Mouse (Mus musculus): Measurements from ENCODE around the gene Ctbs.

The Ctbs gene

DNA sequence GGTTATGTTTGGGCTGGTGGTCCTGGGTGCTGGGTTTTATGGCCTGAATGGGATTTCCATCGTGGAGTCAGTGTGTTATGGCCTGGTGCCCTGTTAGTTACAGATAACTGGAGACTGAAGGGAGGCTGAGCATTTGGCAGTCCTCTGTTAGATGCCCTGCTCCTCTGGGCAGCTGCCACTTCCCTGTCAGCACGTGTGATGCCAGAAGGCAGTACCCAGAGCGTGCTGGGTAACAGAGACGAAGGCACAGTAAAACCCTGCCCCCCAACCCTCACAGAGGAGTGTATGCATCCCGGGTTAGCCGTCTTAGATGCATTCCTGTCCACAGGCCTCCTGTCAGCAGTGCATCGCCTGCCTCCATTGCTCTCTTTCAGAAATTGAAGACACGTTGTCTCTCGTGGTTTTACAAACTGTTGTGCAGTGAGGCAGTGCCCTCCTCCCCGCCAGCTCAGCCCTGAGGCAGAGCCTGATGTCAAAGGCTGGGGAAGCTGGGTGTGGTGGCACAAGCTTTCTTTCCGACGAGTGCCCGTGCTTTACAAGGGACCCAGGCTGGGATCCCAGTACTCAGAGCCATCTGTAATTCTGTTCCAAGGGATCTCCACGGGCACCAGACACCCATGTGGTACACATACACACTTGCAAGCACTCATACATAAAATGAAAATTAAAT is 15.8 kb upstream of the Ctbs start:
- DNase-seq (ENCODE audit: low spot score in 2 of 2): no peak

DNA sequence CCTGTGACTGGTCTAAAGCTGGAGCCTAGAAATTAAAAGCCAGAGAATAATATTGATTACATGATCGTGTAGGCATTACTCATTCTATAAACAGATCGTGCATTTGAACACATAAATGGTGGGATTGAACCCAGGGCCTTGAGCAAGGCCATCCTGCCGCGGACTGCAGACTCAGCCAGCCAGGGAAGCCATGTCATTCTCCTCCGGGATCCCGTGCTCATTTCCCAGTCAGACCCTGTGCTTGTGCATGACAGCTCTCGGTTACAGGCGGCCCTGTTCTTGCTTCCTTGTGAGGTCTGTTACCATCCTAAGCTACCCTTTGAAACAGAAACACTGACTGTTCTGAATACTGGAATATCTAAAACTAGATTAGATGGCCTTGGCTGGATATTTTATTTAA is 14.9 kb upstream of the Ctbs start:
- DNase-seq (ENCODE audit: low spot score in 2 of 2): no peak

DNA sequence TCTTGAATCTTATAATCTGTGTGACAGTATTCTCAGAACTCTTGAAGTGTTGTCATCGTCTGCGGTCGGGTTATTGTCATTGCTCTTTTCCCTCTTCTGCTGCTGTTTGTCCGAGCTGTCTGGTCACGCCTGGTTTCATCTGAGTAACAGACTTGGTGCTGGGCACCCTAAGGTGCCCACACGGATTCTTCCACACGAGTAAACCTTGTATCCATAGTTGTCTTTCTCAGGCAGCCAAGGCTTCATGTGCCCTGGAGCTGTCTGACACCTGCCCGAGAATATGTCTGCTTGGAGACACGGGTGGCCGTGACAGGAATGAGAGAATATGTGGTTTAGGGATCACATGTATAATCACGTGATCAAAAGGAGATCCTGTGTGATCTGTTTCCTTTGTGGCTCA is 14.1 kb upstream of the Ctbs start:
- DNase-seq (ENCODE audit: low spot score in 2 of 2): no peak

DNA sequence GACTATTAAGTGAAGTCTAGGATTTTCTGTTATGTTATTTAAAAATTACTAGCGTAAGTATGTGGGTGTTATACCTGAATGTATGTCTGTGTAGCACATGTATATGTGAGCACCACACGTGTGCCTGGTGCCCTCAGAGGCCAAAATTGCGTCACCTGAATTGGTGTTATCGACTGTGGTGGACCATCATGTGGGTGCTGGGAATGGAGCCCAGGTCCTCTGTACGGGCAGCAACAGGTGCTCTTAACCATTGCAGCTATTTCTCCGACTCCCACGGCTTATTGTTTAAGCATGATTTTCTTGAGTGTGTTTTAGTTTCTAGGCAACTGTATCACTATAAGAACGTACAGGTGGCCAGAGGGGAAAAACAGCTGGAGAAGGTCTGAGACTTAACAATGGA is 13.5 kb upstream of the Ctbs start:
- no peak for DNase-seq (ENCODE audit: low spot score in 2 of 2)

DNA sequence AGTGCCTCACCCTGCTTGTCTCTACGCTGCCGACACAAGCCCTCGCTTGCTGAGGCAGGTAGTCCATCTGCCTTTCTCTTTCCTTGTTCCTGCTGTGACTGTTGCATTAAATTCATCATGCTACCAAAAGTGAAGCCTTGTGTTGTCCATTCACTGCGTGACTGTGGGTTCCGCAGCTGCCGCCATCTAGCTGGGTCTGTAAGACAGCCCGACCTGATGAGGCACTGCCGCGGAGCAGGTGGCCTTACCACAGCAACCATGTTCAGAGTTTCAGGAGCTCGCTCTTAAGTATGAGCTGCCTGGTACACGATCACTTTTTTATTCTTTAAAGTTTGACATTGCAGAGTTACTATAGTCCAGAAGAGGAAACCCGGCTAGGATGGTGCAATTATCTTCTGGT is 9.6 kb upstream of the Ctbs start:
- no peak for DNase-seq (ENCODE audit: low spot score in 2 of 2)

DNA sequence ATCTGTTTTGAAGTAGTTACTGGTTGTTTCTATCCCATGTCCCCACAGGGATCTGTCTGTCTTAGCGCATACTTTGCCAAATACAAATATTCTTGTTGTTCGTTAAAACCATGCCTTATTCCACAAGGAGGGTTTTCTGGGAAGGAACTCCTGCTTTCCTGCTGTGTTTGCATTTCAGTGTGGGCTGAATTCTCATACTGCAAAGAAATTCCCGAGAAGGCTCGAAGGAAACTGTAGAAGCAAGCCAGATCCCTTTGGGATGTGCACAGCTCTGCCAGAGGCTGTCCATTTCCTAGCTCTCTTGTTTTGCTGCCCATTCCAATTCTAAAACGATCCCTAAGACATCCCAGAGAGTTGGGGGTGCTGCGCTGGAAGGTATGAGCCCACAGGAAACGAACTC is 9.2 kb upstream of the Ctbs start:
- no peak for DNase-seq (ENCODE audit: low spot score in 2 of 2)

DNA sequence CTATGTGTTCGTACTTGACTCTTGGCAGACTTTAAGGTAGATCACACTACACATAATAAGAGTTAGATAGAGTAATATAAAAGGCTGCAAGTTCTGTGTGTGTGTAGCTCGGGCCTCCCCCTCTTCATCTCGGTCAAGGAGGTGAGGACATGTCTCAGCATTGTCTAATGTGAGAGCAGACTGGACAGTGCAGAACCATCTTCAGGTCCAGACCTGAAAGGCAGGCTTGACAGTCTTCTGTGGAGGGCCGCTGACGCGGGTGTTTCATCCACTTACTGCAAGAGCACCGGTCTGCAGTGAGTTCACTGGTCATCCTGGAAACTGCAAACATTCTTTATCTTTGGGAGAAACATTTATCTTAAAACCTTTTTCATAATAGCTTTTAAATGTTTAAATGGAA is 7.1 kb upstream of the Ctbs start:
- DNase-seq (ENCODE audit: low spot score in 2 of 2): no peak

DNA sequence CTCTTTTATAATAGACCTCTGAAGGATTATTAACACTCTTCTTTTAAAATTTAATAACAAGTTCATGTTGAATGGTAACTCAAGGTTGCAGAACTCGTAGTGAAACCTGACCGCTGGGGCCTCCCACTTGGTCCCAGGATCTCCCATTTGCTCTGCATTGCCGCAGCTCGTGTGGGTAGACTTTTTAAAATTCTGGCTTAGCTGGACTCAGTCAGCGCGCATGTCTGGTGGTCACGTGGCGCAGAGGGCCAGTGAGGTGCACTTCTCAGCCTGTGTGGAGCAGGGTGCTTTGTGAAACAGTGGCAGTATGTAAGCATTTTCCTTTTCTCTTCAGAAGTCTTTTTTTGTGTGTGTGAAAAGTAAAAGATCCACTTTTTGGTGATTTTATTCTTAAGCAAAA is 6.7 kb upstream of the Ctbs start:
- no peak for DNase-seq (ENCODE audit: low spot score in 2 of 2)

DNA sequence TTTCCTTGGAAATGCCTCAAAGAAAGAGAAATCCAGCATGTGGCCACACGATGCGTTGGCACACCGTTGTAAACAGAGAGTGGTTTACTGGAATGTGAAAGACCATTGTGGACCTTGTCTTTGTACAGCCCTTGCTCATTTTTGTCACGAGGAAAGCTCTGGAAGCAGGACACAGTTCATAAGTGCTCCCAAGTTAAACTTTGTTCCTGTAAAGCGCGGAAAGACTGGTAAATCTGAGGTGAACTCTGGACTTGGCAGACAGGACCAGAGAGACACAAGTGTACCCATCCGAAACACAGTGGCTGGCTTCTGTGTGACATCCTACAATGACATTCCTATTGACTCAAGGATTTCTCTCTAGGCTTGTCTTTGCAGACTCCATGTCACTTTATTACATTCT is 6.2 kb upstream of the Ctbs start:
- no peak for DNase-seq (ENCODE audit: low spot score in 2 of 2)

DNA sequence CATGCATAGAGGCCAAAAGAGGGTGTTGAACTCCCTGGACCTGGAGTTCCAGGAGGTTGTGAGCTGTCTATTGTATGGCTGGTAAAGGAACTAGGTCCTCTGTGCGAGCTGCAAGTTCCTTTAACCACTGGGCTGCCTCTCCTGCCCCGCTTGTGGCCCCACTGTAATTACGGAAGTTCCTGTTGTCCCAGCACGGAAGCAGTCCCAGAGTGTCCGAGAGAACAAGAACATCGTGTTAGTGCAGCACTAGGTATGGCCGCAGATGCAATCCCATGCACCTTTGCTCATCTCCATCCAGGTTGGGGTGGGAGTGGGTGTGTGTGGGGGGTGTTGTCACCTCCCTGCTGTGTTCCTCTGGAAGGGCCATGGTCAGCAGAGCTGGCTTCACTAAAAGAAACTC is 4.7 kb upstream of the Ctbs start:
- no peak for DNase-seq (ENCODE audit: low spot score in 2 of 2)

DNA sequence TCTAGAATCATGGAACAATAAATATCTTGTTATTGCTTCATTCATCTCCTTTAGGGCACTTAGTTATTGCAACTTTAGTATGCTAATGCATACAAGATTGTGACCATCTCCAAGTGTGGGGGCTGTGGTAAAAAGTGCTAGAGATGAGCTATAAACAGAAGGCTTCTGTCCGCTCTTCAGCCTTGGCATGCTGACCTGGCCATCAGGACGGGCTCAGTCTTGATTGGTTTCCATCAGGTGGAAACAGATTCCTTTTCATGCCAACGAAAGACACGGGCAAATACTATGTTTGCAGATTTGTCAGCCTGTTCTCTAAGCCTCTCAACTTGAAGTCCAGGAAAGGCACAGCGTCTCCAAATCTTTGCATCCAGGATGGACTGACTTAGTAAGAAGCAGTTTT is 2.4 kb upstream of the Ctbs start:
- no peak for DNase-seq (ENCODE audit: low spot score in 2 of 2)

DNA sequence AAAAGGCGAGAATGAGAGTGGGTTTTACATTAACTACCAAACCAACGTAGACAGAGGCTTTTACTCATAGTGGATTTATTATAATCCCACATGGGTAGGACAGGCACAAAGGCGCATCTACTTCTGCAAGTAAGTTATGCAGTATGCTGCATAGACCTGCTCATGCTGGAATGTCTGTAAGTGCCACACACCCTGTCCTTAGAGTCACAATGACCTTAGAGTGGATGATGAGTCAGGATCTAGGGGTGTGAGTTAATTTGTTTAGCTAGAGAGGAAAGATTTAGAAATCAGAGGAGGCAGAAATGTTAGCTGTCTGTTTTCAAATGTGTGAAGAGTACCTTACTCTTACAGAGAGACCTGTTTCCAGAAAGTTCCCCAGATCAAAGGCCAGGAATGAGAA is 2.0 kb upstream of the Ctbs start:
- no peak for DNase-seq (ENCODE audit: low spot score in 2 of 2)

DNA sequence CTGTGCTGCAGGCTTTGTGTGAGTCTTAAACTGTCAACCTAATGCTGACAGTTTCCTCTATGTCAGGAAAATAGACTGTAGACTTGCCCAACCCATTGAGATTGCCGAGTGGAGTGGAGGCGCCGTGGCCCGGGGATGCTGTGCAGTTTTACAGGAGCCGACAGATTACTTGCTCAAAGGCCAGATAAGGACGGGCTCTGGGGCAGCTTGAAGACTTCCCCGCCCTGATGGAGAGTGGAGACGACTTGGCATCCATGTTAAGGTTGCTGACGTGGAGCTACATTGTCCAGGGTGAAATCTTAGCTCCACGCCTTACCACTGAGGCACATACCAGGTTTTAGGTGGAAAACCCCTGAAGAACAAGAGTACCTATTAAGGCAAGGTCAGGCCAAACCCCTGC is 1.2 kb upstream of the Ctbs start:
- no peak for DNase-seq (ENCODE audit: low spot score in 2 of 2)

DNA sequence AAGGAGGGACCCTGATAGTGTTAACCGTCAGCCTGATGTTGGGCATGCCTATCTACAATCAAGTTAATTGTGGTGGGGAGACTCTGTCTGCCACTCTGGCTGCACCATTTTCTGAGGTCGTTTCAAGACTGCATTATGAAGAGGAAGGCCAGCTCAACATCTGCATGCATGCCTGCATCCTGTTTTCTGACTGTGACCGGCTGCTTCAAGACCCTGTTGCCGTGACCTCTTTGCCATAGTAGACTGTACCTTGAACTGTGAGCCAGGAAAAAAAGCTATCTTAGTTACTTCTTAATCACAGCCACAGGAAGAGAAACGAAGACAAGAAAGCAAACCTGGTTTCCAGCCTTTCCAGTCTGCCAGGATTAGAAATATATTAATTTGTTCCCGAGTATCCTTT is 626 bp upstream of the Ctbs start:
- DNase-seq (ENCODE audit: low spot score in 2 of 2): no peak

DNA sequence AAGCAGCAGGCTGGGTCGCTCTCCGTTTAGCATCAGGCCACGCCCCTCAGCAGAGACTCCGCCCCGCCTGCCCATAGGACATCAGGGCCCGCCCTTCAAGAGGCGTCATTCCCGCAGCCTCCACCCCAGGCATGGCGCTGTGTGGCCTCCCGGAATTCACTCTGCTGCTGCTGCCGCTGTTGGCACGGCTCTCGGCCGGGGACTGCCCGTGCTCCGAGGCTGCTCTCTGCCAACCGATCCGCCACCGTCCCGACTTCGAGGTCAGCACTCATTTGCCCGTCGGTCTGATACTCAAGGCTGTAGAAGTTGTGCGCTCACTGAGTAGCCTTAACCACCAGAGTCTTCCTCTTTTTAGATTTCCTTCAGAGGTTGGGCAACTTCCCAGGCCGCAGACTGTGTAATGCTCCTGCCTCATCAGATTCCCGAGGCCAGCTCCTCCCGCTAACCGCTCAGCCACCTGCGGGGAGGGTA is 811 bp downstream of the Ctbs start:
- peak; percentile 82 for DNase-seq (ENCODE audit: low spot score in 2 of 2)

DNA sequence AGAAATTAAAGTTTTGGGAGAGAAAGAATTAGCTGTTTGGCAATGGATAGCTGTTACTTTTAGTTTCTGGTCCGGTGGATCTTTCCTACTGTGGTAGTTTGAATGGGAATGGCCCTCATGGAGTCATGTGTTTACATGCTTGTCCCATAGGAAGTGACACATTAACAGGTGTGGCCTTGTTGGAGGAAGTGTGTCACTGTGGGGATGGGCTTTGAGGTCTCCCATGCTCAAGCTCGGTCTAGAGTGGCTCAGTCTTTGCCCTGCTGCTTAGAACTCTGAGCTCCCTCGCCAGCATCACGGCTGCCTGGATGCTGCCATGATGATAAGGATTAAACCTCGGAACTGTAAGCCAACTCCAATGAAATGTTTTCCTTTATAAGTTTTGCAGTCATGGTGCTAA is 1.8 kb downstream of the Ctbs start:
- no peak for DNase-seq (ENCODE audit: low spot score in 2 of 2)

DNA sequence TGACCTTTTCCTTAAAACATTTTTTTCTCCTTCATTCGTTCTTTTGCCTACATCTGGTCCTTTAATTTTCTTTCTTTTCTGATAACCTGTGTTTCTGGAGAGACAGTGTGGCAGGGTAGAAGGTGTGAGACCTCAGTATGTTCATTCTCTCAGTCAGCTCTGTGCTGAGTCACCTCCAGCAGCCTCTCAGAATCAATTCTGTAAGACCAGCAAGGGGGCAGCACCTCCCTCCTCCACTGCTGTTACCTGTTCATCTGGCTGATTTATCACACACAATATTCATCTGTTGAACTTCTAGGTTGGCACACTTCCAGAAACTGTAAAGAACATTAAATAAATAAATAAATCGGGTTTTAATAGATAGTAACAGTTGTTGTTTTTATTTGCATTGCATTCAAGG is 13.3 kb downstream of the Ctbs start:
- no peak for DNase-seq (ENCODE audit: low spot score in 2 of 2)

DNA sequence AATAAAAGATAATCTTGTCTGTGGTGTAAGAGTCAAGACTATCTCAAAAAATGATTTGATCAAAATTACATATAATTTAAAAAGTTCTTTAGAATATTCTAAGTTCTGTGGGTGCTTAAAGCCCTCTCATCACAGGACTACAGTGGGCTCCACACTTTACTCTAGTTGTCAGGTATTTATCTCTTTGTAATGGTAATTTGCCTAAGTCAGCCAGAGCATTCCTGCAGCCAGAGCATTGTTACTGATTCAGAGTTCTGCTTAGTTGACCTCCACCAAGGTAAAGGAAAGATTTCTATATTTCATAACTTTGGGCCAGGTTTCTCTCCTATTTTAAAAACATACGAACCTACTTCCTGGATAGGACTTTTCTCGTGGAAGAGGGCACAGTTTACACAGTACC is 19.6 kb downstream of the Ctbs start:
- DNase-seq (ENCODE audit: low spot score in 2 of 2): no peak

DNA sequence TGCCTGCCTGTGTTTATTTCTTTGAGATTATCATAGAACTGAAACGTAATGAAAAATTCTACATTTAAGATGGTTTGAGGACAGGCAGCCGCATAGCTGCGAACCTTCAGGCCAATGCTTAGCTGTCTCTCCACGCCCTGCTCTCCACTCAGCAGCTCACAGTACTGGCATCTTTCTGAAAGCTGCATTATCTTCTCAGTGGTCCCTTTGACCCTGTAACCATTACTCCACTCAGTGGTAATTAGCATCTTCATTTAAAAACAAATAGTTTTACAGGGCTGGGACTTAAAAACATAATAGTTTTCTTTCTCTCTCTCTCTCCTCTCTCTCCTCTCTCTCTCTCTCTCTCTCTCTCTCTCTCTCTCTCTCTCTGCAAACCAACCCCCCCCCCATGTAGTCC is 23.1 kb downstream of the Ctbs start:
- no peak for DNase-seq (ENCODE audit: low spot score in 2 of 2)

DNA sequence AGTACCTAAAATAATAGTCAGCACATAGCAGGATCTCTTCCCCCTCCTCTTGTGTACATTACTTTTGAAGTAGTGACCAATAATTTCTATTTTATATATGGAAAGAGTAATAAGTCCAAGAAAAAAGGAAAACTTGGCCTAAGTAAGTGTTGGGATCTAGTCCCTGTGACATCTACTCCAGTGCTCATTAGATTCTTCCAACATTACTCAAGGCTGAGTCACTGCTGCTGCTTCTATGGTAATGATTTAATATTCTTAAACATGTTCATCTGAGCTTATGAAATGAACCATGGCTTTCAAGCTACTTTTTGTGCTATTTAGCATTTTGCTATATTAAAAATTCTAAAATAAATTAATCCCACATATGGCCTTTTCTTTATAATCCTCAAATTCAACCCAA is 24.1 kb downstream of the Ctbs start:
- no peak for DNase-seq (ENCODE audit: low spot score in 2 of 2)

DNA sequence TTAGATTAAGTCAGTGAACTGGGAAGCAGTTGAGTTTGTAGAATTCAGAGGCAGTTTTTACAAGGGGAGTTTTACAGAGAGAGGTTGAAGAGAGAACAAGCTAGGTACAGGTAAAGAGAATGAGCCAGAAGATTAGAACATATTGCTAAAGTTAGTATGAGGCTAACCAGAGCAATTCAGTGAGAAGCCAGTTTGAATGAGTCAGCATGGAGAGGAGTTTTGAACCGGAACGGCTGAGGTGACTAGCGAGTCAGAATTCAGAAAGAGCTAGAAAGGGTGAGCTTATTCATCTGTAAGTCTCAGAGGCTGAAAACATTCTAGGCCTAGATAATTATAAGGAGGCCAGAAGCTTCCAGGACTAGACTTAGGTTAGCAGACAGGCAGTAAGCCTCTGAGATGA is 24.8 kb downstream of the Ctbs start:
- DNase-seq (ENCODE audit: low spot score in 2 of 2): no peak

DNA sequence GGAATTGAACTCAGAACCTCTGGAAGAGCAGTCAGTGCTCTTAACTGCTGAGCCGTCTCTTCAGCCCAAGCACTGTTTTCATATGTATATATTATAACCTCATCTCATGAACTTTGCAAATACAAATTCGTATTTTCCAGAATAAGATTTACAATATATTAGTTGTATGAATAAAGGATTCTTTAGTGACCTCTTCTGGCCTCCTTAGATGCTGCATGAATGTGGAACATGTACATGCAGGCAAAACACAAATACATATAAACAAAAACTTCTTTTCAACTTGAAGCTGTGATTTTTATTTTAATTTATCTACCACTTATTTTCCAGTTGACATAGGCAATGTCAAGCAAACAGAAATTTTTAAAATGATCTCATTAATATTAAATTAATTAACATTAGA is 32.4 kb downstream of the Ctbs start:
- no peak for DNase-seq (ENCODE audit: low spot score in 2 of 2)

DNA sequence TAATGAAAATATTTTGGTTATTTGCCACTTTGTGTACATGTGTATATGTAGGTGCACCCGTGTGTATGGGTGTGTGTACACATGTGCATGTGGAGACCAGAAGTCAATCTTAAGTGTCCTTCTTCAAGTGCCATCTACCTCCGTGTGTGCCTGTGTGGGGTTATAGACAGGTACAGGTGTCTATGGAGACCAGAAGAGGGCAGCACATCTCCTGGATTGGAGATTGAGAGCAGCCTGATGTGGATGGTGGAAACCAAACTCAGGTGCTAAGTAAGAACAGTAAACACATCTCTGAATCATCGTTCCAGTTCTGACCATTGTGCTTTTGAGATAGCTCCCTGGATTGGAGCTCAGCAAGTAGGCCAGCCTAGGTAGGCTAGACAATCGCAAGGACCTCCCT is 36.9 kb downstream of the Ctbs start:
- DNase-seq (ENCODE audit: low spot score in 2 of 2): no peak

DNA sequence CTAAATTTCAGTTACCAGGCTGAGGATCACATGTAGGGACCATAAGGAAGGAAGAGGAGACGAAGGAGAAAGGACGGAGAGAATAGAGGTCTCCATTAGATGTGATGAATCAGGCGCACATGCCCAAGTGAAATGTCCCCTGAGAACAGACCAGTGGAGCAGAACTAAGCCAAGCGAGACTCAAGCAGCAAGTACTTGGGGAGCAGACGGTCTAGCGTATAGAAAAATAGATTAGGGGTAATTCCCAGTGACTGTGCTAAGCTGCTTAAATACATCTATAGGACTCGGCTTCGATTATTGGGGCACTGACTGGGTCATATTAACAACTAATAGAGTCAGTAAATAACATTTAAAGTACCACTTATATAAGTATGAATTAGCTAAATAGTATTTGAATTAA is 45.3 kb downstream of the Ctbs start:
- no peak for DNase-seq (ENCODE audit: low spot score in 2 of 2)

DNA sequence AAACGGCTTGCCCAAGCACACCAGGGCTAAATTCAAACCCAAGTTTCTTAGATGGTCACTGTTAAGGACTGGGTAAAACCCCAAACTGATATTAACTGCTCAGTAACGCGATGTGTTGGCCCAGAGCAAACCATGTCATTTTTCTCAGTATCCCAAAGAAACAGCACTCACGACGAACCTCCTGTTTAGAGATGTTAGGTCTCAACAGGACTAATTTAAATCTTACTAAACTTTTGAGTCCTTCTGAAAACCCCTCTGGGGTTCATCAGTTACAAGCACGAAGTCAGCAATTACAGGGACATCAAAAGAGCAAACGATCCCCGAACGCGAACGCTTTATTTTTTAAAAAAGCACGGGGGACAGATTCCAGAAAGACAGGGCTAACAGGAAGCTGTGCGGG is 49.4 kb downstream of the Ctbs start:
- no peak for DNase-seq (ENCODE audit: low spot score in 2 of 2)
